Mouse (Mus musculus): Measurements from ENCODE around the gene Olfm1.

- no peak for TF ChIP-seq POLR2A (IDR thresholded peaks at IDR 0.05; ENCODE audit: control insufficient read depth, low read depth, low read length)
- no peak for TF ChIP-seq CTCF (IDR thresholded peaks at IDR 0.05; ENCODE audit: control insufficient read depth, insufficient read depth, insufficient replicate concordance, low read depth, low read length)
Measured at GRCm38 (mm10) chr2:28210273-28210672, 17.5 kb downstream of the Olfm1 start.
